Mouse (Mus musculus) neural tube, embryonic 14.5 days (tissue): ENCODE data around the gene Smco3. TPM values are rescaled to one million over a fixed set of nuclear protein-coding genes. Genes with fewer than 3 reads are reported as not detected.

Experiments
- microRNA-seq: library from miRNA; unstranded; fragments of <30 nt; microRNA quantifications from one replicate; pipeline ENCODE4, GENCODE M21; 2016
- polyA plus RNA-seq: library from polyadenylated mRNA; unstranded; fragments of >200 nt; fragmentation: Nextera tagmentation; extraction: Ambion mirVana; gene quantifications from 2 replicates; pipeline ENCODE4 v1.2.1, GENCODE M21; 2014

Smco3 gene
- polyA plus RNA-seq, 1 experiment from 2014 or later: 1.6 TPM

Small RNAs within 50 kb of the gene (microRNA-seq; reads per million reads assigned to microRNA genes)
- not detected for gene Gm44364

Other genes with a start within 250 kb of the Smco3 start
- gene Plbd1, start 173.5 kb downstream of the Smco3 start, polyA plus RNA-seq: 0.30 and 0.52 TPM in 2 replicates
- gene Gucy2c, start 53.7 kb downstream of the Smco3 start, polyA plus RNA-seq: 0.31 TPM in 1 of 2 replicates, not detected in the other
- 0.50 and 0.56 TPM in 2 replicates for gene Hist4h4, start 31.0 kb downstream of the Smco3 start, polyA plus RNA-seq
- gene H2afj, start 27.2 kb downstream of the Smco3 start, polyA plus RNA-seq: 92.1 and 103 TPM in 2 replicates
- gene BC049715, start 7.8 kb downstream of the Smco3 start, polyA plus RNA-seq: 1.1 and 1.8 TPM in 2 replicates
- 72.3 and 80.2 TPM in 2 replicates for gene Wbp11, start 7.2 kb downstream of the Smco3 start, polyA plus RNA-seq
- gene Art4, start 22.3 kb upstream of the Smco3 start, polyA plus RNA-seq: 0.23 TPM in 1 of 2 replicates, not detected in the other
- gene Mgp, start 40.4 kb upstream of the Smco3 start, polyA plus RNA-seq: 3.1 and 11.7 TPM in 2 replicates
- not detected in 2 replicates for gene Erp27, start 86.7 kb upstream of the Smco3 start, polyA plus RNA-seq
- gene Pde6h, start 88.4 kb upstream of the Smco3 start, polyA plus RNA-seq: not detected in 2 replicates
- 6.9 and 15.6 TPM in 2 replicates for gene Arhgdib, start 106.4 kb upstream of the Smco3 start, polyA plus RNA-seq